Mouse (Mus musculus): Measurements from ENCODE around the gene Zfp830.

Zfp830 gene

DNA sequence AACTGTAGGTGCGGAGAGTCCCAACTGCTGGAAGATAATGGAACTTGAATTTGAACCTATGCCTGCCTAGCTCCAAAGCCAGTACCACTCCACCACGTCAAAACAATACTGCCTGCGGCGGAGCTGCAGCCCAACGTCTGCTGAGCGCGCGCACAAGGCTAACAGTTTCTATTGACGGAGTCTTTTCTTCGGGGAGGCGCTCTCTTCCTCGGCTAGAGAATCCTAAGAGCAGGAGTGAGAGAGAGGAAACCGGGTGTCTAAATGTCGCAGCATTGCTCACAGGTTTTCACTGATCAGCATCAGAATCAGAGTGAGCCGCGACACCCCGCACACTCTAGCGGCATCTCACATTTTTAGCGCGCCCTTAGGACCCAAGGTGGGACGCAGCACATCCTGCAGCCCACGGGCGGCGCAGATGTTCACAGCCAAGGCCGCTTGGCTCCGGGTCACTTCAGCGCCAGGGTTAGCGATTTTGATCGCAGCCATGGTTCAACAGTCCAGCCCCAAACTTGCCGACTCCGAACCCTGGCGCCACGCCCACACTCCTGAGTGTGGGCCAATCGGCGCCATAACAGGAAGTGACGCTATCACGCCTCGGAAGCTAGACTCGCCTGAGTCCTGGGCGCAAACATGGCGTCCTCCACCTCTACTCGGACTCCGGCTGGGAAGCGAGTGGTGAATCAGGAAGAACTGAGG is at the start of gene Zfp830, which contains the start of gene Cct6b:
Gene Zfp830 (plus strand): TSS at position 604 of the 696 bp plus-strand sequence.
Gene Cct6b (minus strand): TSS at position 580 of the 696 bp plus-strand sequence.
- peak; percentile 94 to 98 for DNase-seq (ENCODE audit: inconsistent age in 2 of 2, low spot score in 1 of 2)

DNA sequence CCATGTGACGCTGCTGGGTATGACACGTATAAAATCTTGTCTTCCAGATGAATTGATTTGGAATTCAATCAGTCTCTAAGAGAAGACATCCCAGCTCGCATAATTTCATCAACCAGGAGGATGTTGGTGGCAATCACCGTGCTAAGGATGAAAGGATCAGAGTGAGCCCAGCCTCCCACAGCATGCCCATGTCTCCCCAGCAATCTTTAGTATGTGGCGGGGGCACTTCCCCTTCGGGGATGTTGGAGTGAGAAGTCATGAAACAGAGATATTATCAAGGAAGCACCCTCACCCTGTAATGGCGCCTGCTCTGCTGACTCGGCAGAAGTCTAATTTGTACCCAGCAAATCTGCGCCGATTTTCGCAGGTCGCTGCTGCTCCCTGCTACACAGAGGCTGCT is 44.9 kb upstream of the Zfp830 start:
- no peak for DNase-seq (ENCODE audit: inconsistent age in 2 of 2, low spot score in 1 of 2)

DNA sequence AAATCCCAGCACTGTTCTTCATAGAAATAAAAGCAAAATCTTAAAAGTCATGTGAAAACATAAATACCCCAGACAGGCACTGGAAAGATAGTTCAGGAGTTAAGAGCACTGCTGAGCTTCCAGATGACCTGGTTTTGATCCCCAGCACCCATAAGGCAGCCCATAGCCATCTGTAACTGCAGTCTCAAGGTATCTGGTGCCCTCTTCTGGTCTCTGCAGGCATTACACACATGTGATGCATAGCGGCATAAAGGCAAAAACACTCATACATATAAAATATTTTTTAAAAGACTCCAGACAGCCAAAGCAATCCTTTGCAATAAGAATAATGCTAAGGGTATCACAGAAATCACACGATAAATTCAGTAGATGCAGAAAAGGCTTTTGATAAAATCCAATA is 37.3 kb upstream of the Zfp830 start:
- DNase-seq (ENCODE audit: inconsistent age in 2 of 2, low spot score in 1 of 2) = no peak

DNA sequence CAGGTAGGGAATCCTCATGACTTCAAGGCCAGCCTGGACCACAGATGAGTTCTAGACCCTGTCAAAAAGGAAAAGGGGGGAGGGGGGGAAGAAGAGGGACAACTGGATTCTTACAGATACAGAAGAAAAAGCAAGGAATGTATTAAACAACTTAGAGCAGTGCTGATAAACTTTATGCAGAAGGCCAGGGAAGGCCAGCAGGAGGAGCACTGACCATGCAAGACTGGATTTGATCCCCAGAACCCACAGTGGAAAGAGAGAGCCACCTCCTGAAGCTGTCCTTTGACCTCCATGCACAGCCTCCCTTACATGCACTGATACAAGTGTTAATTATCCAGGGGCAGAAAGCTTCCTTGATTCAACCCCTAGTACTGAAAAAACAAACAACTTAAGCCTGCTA is 29.9 kb upstream of the Zfp830 start:
- no peak for DNase-seq (ENCODE audit: inconsistent age in 2 of 2, low spot score in 1 of 2)

DNA sequence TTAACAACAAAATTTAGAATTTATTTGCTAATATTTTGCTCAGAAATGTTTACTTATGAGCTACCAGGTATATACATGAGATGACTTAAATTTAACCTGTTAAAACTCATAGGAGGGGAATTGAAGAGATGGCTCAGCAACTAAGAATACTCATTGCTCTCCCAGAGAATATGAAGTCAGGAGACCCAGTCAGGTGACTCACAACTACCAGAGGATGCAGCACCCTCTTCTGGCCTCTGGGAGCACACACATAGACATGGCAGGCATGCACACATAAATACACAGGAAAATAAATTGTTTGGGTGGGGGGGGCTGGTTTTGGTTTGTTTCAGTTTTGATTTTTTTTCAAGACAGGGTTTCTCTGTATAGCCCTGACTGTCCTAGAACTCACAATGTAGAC is 25.1 kb upstream of the Zfp830 start:
- no peak for DNase-seq (ENCODE audit: inconsistent age in 2 of 2, low spot score in 1 of 2)

DNA sequence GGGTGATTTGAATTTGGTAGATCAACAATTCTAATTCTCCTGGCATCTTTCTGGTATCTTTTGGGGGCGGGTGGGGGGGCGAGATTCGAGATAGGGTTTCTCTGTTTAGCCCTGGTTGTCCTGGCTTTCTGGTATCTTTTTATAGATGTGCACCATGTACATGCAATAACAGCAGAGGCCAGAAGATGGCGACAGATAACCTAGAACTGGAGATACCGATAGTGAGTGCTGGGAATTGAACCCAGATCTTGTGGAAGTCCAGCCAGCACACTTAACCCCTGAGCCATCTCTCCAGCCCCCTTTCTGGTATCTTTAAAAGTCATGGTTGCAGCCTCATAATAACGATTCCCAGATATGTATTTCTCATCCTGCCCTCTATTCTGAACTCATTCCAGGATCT is 18.0 kb upstream of the Zfp830 start:
- peak; percentile 40 to 73 for DNase-seq (ENCODE audit: inconsistent age in 2 of 2, low spot score in 1 of 2)

DNA sequence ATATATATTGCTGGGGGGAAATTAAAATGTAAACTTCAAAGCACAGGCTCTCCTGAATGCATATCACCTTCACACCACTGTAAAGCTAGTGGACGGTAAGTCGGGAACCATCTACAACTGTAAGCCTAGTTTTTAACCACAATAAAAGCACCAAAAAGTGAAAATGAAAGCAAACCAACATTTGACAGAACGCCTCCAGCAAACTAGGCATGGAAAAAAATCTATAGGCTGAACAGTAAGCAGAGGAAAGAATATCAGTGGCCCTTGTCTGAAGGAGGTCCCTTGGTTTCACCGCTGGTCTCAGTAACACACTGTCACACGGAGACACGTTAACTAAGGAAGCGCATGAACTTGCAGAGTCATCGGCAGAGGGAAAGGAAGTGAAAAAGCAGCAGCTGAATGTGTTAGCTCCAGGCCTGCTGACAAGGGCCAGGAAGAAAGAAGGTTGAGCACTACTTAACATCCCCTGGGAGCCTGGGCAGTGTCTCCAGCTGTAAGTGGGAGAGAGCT is 17.2 kb upstream of the Zfp830 start:
- peak in 1 of 2 experiments; percentile 31 for DNase-seq (ENCODE audit: inconsistent age in 2 of 2, low spot score in 1 of 2)

DNA sequence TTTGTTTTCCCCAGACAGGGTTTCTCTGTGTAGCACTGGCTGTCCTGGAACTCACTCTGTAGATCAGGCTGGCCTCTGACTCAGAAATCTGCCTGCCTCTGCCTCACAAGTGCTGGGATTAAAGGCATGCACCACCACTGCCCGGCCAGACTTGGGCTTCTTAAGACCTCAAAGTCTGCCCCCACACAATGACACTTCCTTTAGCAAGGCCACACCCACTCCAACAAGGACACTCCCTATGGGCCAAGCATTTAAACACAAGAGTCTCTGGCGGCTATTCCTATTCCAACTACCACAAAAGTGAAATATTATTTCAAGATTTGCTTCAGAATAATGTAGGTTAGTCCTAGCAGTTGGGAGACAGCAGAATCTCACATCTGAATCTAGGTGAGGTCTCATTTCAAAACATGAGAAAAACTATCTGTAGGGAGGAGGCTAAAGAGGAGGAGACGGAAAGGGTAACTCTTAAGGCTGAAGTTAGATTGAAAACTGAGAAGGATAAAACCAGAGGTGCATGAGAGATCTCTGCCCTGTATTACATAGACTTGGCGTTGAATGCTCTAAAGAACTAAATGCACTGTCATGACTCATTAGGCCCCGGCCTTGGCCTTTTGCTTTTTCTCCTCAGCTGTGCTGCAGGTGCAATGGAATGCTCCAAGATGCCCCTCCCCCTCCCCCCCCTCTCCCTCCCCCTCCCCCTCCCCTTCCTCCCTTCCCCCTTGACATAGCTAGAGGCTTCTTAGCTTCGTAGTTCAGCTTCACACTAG is 11.6 kb upstream of the Zfp830 start:
- peak; percentile 67 to 74 for DNase-seq (ENCODE audit: inconsistent age in 2 of 2, low spot score in 1 of 2)

DNA sequence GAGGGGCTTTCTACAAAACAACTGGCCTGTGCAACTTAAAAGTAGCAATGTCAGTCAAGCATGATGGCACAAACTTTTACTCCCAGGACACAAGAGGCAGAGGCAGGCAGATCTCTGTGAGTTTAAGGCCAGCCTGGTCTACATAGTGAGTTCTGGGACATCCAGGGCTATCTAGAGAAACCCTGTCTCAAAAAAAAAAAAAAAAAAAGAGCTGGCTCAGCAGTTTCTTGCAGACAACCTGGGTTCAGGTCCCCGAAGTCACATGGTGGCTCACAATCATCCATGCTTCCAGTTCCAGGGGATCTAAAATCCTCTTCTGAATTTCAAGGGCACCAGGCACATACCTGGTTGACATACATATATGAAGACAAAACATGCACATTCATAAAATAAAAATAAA is 8.2 kb upstream of the Zfp830 start:
- DNase-seq (ENCODE audit: inconsistent age in 2 of 2, low spot score in 1 of 2) = no peak

DNA sequence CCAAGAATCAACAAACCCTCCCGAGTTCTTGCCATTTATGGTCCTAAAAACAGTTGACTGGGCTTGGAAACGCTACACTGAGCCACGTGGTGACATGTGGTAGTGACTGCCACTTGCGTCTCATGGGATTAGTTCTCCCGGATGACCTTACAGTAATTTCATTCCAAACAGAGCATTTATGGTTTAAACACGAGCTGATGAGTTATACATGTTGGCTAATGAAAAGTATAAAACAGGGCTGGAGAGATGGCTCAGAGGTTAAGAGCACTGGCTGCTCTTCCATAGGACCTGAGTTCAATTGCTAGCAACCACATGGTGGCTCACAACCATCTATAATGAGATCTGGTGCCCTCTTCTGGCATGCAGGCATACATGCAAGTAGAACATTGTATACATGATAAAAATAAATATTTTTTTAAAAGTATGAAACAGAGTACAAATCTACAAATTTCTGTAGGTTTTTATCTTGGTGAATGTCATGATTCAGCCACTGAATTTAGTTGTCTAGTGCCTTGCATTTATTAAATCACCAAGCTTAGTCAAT is 1.8 kb upstream of the Zfp830 start:
- peak in 1 of 2 experiments; percentile 23 for DNase-seq (ENCODE audit: inconsistent age in 2 of 2, low spot score in 1 of 2)

DNA sequence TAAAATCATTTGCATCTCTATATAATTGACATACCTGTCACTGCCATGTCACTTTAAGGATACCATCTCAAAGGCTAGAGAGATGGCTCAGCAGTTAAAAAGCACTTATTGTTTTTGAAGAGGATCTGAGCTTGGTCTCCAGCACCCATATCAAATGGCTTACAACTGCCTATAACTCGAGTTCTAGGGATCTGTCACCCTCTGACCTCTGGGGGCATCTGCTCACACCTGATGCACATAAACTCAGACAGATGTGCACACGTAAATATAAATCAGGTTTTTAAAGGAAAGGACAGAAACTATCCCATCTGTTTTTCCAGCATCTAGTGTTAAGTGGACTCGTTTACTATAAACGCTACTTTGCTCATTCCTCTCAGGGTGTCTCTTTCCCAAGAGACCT is 884 bp upstream of the Zfp830 start:
- DNase-seq (ENCODE audit: inconsistent age in 2 of 2, low spot score in 1 of 2) = no peak

DNA sequence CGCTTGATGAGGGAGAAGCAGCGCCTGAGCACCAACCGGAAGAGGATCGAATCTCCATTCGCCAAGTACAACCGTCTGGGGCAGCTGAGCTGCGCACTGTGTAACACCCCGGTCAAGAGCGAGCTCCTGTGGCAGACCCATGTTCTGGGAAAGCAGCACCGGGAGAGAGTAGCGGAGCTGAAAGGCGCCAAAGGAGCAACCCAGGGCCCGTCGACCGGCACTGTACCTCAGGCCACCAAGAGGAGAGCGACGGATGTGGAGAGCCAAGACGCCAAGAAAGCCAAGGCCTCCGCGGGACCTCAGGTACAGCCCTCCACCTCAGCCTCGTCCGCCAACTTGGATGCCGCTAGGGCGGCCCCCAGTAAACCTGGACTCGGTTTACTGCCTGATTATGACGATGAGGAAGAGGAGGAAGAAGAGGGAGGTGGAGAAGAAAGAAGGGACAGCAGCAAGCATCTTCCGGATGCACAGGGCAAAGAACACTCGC is 336 bp downstream of the Zfp830 start:
- DNase-seq (ENCODE audit: inconsistent age in 2 of 2, low spot score in 1 of 2) = no peak

DNA sequence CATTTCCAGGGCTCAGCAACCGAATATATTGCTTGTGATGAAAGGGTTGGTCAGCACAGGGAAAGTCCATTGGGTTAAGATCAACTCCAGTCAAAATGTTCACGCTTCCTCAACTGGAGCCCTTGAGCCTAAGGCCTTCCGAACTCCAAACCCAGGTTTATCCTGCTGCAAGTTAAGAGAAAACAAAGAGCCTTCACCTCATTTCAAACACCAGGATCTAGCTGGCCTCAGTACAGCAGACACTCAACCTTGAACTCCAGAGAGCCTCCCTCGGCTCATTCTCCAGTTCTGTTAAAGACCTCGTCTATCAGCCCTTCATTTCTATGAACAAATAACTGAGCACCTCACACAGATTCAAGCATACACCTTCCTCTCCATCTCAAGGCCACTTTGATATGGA is 16.0 kb downstream of the Zfp830 start:
- peak in 1 of 2 experiments; percentile 68 for DNase-seq (ENCODE audit: inconsistent age in 2 of 2, low spot score in 1 of 2)

DNA sequence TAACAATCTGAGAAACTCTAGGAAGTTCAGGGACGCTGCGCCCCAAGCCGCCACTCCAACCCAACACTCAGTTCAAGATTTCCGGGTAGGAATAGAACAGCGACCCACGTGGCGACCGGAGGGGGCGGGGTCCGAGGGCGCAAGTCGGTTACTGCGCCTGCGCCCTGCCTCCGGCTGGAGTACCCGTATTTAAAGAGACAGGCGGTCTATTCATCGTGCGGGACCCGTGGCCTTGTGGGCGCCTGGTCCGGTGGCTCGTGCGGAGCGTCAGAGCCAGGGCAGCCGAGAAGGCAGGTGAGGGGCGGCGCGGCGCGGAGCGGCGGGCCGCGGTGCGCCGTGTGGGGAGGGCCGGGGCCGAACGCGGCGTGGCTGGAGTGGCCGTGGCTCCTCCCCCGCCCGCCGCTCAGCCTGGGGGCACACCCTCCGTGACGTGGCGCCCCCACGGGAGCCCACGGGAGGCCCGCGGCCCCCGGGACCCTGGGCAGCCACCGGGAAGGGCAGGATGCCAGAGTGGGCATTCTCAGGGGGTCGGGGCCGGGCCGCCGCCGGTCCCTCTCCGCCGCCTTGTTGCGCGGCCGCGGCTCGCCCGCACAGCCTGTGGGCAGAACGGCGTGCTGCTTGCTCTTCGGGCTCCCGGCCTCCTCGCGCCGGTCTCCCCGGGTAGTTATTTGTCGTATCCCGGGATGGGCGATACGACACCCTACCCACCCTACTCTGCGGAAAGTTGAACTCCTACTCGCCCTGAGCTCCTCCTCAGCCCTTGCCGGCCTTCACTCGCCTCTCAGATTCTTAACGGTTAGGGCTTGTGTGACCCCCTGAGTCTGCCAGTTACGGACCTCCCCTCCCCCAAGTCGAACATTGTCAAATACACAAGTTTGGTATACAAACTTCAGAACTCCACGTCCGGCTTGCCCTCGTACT is 17.1 kb downstream of the Zfp830 start, which contains the start of gene Lig3:
Gene Lig3 (plus strand): TSS at position 126 of the 921 bp plus-strand sequence.
- peak; percentile 95 to 98 for DNase-seq (ENCODE audit: inconsistent age in 2 of 2, low spot score in 1 of 2)

DNA sequence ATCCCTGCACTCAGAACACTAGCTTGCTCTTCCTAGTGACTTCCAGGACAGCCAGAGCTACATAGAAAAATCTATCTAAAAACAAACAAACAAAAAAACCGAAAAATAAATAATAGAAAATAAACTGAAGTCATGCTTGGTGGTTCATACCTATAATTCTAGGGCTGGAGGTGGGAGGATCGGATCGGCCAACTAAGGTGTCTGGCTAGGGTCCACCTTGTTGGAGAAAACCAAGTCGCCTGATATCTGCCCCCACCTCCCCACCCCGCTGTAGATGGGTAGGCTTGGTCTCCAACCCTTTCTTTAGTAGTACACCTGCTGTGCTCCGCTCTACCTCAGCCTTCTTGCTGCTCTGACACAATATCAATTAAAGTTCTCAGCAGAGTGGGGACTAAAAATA is 18.1 kb downstream of the Zfp830 start:
- DNase-seq (ENCODE audit: inconsistent age in 2 of 2, low spot score in 1 of 2) = no peak

DNA sequence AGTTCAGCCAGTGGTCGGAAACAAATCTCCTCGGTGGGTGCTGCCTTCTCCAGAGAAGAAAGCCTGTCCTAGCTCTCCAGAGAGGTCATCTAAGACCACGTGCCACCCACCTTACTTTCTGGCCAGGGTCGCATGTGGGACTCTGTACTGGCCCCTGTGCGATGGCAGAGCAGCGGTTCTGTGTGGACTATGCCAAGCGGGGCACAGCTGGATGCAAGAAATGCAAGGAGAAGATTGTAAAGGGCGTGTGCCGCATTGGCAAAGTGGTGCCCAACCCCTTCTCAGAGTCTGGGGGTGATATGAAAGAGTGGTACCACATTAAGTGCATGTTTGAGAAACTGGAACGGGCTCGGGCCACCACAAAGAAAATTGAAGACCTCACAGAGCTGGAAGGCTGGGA is 19.3 kb downstream of the Zfp830 start:
- DNase-seq (ENCODE audit: inconsistent age in 2 of 2, low spot score in 1 of 2) = no peak

DNA sequence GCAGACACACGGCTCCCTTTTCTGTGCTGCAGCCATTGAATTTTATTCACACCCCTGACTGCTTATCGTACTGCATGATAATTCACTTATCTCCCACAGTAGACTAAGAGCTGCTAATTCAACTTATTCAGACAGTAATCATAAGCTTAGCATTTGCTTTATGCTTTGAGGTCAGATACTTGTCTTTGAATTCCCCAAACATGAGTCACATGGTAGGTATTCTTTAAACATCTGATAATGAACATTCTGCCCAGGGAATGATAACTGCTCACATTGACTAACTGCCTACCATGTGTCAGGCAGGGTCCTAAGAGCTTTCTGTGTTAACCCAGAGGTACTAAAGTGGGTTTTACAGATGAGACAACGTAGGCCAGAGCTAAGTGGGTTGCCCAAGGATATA is 42.5 kb downstream of the Zfp830 start:
- peak in 1 of 2 experiments; percentile 33 for DNase-seq (ENCODE audit: inconsistent age in 2 of 2, low spot score in 1 of 2)

DNA sequence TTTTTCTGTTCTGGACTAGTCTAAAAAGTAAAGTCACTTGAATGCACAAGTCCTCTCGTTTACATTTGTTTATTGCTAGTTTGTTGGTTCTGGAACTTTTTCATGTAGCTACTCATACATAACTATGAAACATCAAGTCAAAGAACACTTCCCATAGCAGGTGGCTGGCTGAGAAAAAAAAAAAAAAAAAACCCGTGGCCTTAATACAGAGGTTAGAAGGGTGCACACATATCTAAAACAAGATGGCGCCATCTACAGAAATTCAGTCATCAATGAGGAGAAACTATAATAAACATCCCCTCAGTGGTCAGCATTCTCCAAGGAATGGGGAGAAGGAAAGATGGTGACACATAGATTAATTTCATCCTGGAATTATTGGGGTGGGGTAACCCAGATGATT is 43.2 kb downstream of the Zfp830 start:
- DNase-seq (ENCODE audit: inconsistent age in 2 of 2, low spot score in 1 of 2) = no peak

DNA sequence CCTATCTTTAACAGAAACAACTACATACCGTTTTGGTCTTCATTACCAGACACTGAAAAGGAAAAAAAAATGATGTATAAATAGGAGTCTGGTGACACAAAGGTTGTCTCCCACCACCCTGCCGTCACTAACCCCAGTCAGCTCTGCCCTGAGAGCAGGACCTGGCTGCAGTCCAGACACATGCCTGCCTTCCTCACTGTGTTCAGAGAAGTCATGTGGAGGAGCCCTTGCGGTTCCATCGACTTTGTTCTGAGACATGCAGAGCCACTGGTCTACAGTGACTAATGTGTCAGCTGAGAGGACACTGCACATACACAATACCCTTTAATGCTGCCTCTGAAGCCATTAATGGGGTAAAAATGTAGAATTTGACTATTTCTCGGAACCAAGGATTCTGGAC is 44.3 kb downstream of the Zfp830 start:
- no peak for DNase-seq (ENCODE audit: inconsistent age in 2 of 2, low spot score in 1 of 2)
